Mouse (Mus musculus): ENCODE results near the gene Rnf157. TPM values are rescaled to one million over a fixed set of nuclear protein-coding genes. Genes with fewer than 3 reads are reported as not detected.

Gene Rnf157
- polyA plus RNA-seq, 1 experiment, result 2.3 TPM

GRCm38 (mm10) chr11:116371894-116372450 lies 40.9 kb downstream of the Rnf157 start:
- Histone ChIP-seq H3K27ac (ENCODE audit: insufficient read depth, low read depth, low read length) (no peak overlapping the region), H3K36me3 (ENCODE audit: control insufficient read depth, insufficient read depth, low read length) (no peaks in the 10 kb centered on the region), H3K4me1 (ENCODE audit: control insufficient read depth, insufficient read depth, insufficient read length, low read length) (peaks cover 3% of the 10 kb centered on the region; the same call in 1 of the 2 replicates), H3K4me3 (ENCODE audit: low read depth, low read length) (no peak overlapping the region), H3K27me3 (ENCODE audit: control insufficient read depth, insufficient read depth, low read length) (no peaks in the 10 kb centered on the region)
- TF ChIP-seq CTCF (IDR thresholded peaks at IDR 0.05; ENCODE audit: extremely low read depth, insufficient read length, insufficient replicate concordance, low read depth, low read length), result no peak
- TF ChIP-seq POLR2A (IDR thresholded peaks at IDR 0.05; ENCODE audit: low read depth, low read length), result no peak
- WGBS, result 86% methylated on average over 4 of the region's 4 CpGs

- Histone ChIP-seq H3K36me3 (ENCODE audit: control insufficient read depth, insufficient read depth, low read length) (no peaks in the 10 kb centered on the region), H3K4me3 (ENCODE audit: low read depth, low read length) (no peak overlapping the region), H3K27me3 (ENCODE audit: control insufficient read depth, insufficient read depth, low read length) (no peaks in the 10 kb centered on the region), H3K4me1 (ENCODE audit: control insufficient read depth, insufficient read depth, insufficient read length, low read length) (peaks cover 5% of the 10 kb centered on the region; the same call in 1 of the 2 replicates), H3K27ac (ENCODE audit: insufficient read depth, low read depth, low read length) (no peak overlapping the region)
- TF ChIP-seq POLR2A (IDR thresholded peaks at IDR 0.05; ENCODE audit: low read depth, low read length), result no peak
- no peak for TF ChIP-seq CTCF (IDR thresholded peaks at IDR 0.05; ENCODE audit: extremely low read depth, insufficient read length, insufficient replicate concordance, low read depth, low read length)
- 55% methylated on average over 5 of the region's 5 CpGs for WGBS
Measured at GRCm38 (mm10) chr11:116369633-116370032, 43.2 kb downstream of the Rnf157 start.

- TF ChIP-seq CTCF (IDR thresholded peaks at IDR 0.05; ENCODE audit: extremely low read depth, insufficient read length, insufficient replicate concordance, low read depth, low read length) (no peak), POLR2A (IDR thresholded peaks at IDR 0.05; ENCODE audit: low read depth, low read length) (no peak)
- peaks cover 5% of the 10 kb centered on the region; the same call in 1 of the 2 replicates for H3K4me1 ChIP-seq (ENCODE audit: control insufficient read depth, insufficient read depth, insufficient read length, low read length)
- no peak overlapping the region for H3K4me3 ChIP-seq (ENCODE audit: low read depth, low read length)
- H3K27ac ChIP-seq (ENCODE audit: insufficient read depth, low read depth, low read length), result no peak overlapping the region
- 87% methylated on average over 14 of the region's 14 CpGs for WGBS
- H3K27me3 ChIP-seq (ENCODE audit: control insufficient read depth, insufficient read depth, low read length), result no peaks in the 10 kb centered on the region
- no peaks in the 10 kb centered on the region for H3K36me3 ChIP-seq (ENCODE audit: control insufficient read depth, insufficient read depth, low read length)
Measured at GRCm38 (mm10) chr11:116369051-116369450, 43.8 kb downstream of the Rnf157 start.

- Histone ChIP-seq H3K27me3 (ENCODE audit: control insufficient read depth, insufficient read depth, low read length) (no peaks in the 10 kb centered on the region), H3K27ac (ENCODE audit: insufficient read depth, low read depth, low read length) (no peak overlapping the region), H3K36me3 (ENCODE audit: control insufficient read depth, insufficient read depth, low read length) (no peaks in the 10 kb centered on the region), H3K4me3 (ENCODE audit: low read depth, low read length) (no peak overlapping the region), H3K4me1 (ENCODE audit: control insufficient read depth, insufficient read depth, insufficient read length, low read length) (peaks cover 5% of the 10 kb centered on the region; the same call in 1 of the 2 replicates)
- no peak for TF ChIP-seq POLR2A (IDR thresholded peaks at IDR 0.05; ENCODE audit: low read depth, low read length)
- TF ChIP-seq CTCF (IDR thresholded peaks at IDR 0.05; ENCODE audit: extremely low read depth, insufficient read length, insufficient replicate concordance, low read depth, low read length), result peak; percentile 75; the same call in 1 of the 2 replicates
- 22% methylated on average over 9 of the region's 9 CpGs for WGBS
Measured at GRCm38 (mm10) chr11:116368116-116368515, 44.7 kb downstream of the Rnf157 start.

GRCm38 (mm10) chr11:116366647-116367046 lies 46.2 kb downstream of the Rnf157 start:
- 97% methylated on average over 1 of the region's 1 CpGs for WGBS
- Histone ChIP-seq H3K27me3 (ENCODE audit: control insufficient read depth, insufficient read depth, low read length) (no peaks in the 10 kb centered on the region), H3K4me1 (ENCODE audit: control insufficient read depth, insufficient read depth, insufficient read length, low read length) (peaks cover 5% of the 10 kb centered on the region; the same call in 1 of the 2 replicates), H3K27ac (ENCODE audit: insufficient read depth, low read depth, low read length) (no peak overlapping the region), H3K36me3 (ENCODE audit: control insufficient read depth, insufficient read depth, low read length) (no peaks in the 10 kb centered on the region), H3K4me3 (ENCODE audit: low read depth, low read length) (no peak overlapping the region)
- TF ChIP-seq CTCF (IDR thresholded peaks at IDR 0.05; ENCODE audit: extremely low read depth, insufficient read length, insufficient replicate concordance, low read depth, low read length) (no peak), POLR2A (IDR thresholded peaks at IDR 0.05; ENCODE audit: low read depth, low read length) (no peak)

GRCm38 (mm10) chr11:116366124-116366523 lies 46.7 kb downstream of the Rnf157 start:
- Histone ChIP-seq H3K36me3 (ENCODE audit: control insufficient read depth, insufficient read depth, low read length) (no peaks in the 10 kb centered on the region), H3K4me3 (ENCODE audit: low read depth, low read length) (no peak overlapping the region), H3K27me3 (ENCODE audit: control insufficient read depth, insufficient read depth, low read length) (no peaks in the 10 kb centered on the region), H3K4me1 (ENCODE audit: control insufficient read depth, insufficient read depth, insufficient read length, low read length) (peaks cover 5% of the 10 kb centered on the region; the same call in 1 of the 2 replicates), H3K27ac (ENCODE audit: insufficient read depth, low read depth, low read length) (no peak overlapping the region)
- 92% methylated on average over 2 of the region's 2 CpGs for WGBS
- TF ChIP-seq CTCF (IDR thresholded peaks at IDR 0.05; ENCODE audit: extremely low read depth, insufficient read length, insufficient replicate concordance, low read depth, low read length), result no peak
- TF ChIP-seq POLR2A (IDR thresholded peaks at IDR 0.05; ENCODE audit: low read depth, low read length), result no peak

GRCm38 (mm10) chr11:116365432-116365831 lies 47.4 kb downstream of the Rnf157 start:
- TF ChIP-seq POLR2A (IDR thresholded peaks at IDR 0.05; ENCODE audit: low read depth, low read length), result no peak
- TF ChIP-seq CTCF (IDR thresholded peaks at IDR 0.05; ENCODE audit: extremely low read depth, insufficient read length, insufficient replicate concordance, low read depth, low read length), result no peak
- H3K36me3 ChIP-seq (ENCODE audit: control insufficient read depth, insufficient read depth, low read length), result no peaks in the 10 kb centered on the region
- WGBS, result 41% methylated on average over 13 of the region's 13 CpGs
- H3K4me1 ChIP-seq (ENCODE audit: control insufficient read depth, insufficient read depth, insufficient read length, low read length), result peaks cover 5% of the 10 kb centered on the region; the same call in 1 of the 2 replicates
- no peak overlapping the region for H3K27ac ChIP-seq (ENCODE audit: insufficient read depth, low read depth, low read length)
- H3K27me3 ChIP-seq (ENCODE audit: control insufficient read depth, insufficient read depth, low read length), result no peaks in the 10 kb centered on the region
- H3K4me3 ChIP-seq (ENCODE audit: low read depth, low read length), result no peak overlapping the region
